Mouse (Mus musculus) neural tube, embryonic 11.5 days (tissue): ENCODE results near the gene Gm11549. TPM values are rescaled to one million over a fixed set of nuclear protein-coding genes. Genes with fewer than 3 reads are reported as not detected.

Experiments
- ATAC-seq: fragments of 200-750 bp; cut with Nextera tagmentation; 2 replicates; pipeline ENCODE4 v1.8.0; 2017; ENCODE audit warnings: moderate number of reproducible peaks, mild to moderate bottlenecking, moderate TSS enrichment, moderate library complexity; ENCODE audit not compliant: insufficient read depth, low FRiP score, low TSS enrichment
- DNase-seq: peaks from one replicate; pipeline ENCODE4 v3.0.0-alpha.2; 2015; ENCODE audit warnings: low spot score
- H3K27ac ChIP-seq: fragments of 300-500 bp; sonication (generic); 2 replicates; pipeline ENCODE4 v1.5.1; 2014; ENCODE audit warnings: low read depth, mild to moderate bottlenecking, low read length
- H3K27me3 ChIP-seq: fragments of 300-500 bp; sonication (generic); 2 replicates; pipeline ENCODE4 v1.6.1; 2014; ENCODE audit warnings: mild to moderate bottlenecking, low read length, mixed read lengths; ENCODE audit not compliant: control insufficient read depth, insufficient read depth
- H3K36me3 ChIP-seq: fragments of 300-500 bp; sonication (generic); 2 replicates; pipeline ENCODE4 v1.6.1; 2014; ENCODE audit warnings: mild to moderate bottlenecking, low read length, moderate library complexity, mixed read lengths; ENCODE audit not compliant: control insufficient read depth, insufficient read depth
- H3K4me1 ChIP-seq: fragments of 300-500 bp; sonication (generic); 2 replicates; pipeline ENCODE4 v1.6.1; 2014; ENCODE audit warnings: low read length, mixed read lengths; ENCODE audit not compliant: control insufficient read depth, insufficient read depth
- H3K4me2 ChIP-seq: fragments of 300-500 bp; sonication (generic); 2 replicates; pipeline ENCODE4 v1.6.1; 2014; ENCODE audit warnings: low read depth, mild to moderate bottlenecking, moderate library complexity
- H3K4me3 ChIP-seq: fragments of 300-500 bp; sonication (generic); 2 replicates; pipeline ENCODE4 v1.5.1; 2014; ENCODE audit warnings: low read depth, low read length
- H3K9ac ChIP-seq: fragments of 300-500 bp; sonication (generic); 2 replicates; pipeline ENCODE4 v1.6.1; 2014; ENCODE audit warnings: mild to moderate bottlenecking, low read length
- H3K9me3 ChIP-seq: fragments of 300-500 bp; sonication (generic); 2 replicates; pipeline ENCODE4 v1.6.1; 2016; ENCODE audit warnings: low read length; ENCODE audit not compliant: control insufficient read depth
- WGBS: fragments of 180-500 bp; shearing (Covaris S2); extraction: QIAGEN DNeasy Blood & Tissue Kit; methylation state at CpG from one replicate; pipeline ENCODE4 v1.1.7; 2014; 5-methylcytosine and 5-hydroxymethylcytosine counted together
- polyA plus RNA-seq: library from polyadenylated mRNA; unstranded; fragments of >200 nt; fragmentation: Nextera tagmentation; extraction: Ambion mirVana; gene quantifications from 2 replicates; pipeline ENCODE4 v1.2.1, GENCODE M21; 2014

Gm11549 gene
- polyA plus RNA-seq, 1 experiment from 2014 or later = 0.16 TPM

GRCm38 (mm10) chr3:36530781-36531180, 9.2 kb upstream of the Gm11549 start:
- ATAC-seq (no peak), DNase-seq (no peak)
- Histone ChIP-seq H3K36me3 (no peaks in the 10 kb centered on the region), H3K27me3 (peaks cover 2% of the 10 kb centered on the region; the same call in 1 of the 2 replicates), H3K4me2 (no peak overlapping the region), H3K9me3 (no peaks in the 10 kb centered on the region), H3K9ac (no peak overlapping the region), H3K4me1 (no peaks in the 10 kb centered on the region), H3K4me3 (no peak overlapping the region), H3K27ac (no peak overlapping the region)
- 76% methylated on average over 5 of the region's 5 CpGs for WGBS

GRCm38 (mm10) chr3:36530345-36530744, 8.7 kb upstream of the Gm11549 start:
- Histone ChIP-seq H3K4me1 (no peaks in the 10 kb centered on the region), H3K9ac (no peak overlapping the region), H3K27me3 (peaks cover 2% of the 10 kb centered on the region; the same call in 1 of the 2 replicates), H3K27ac (no peak overlapping the region), H3K4me2 (no peak overlapping the region), H3K4me3 (no peak overlapping the region), H3K36me3 (no peaks in the 10 kb centered on the region), H3K9me3 (no peaks in the 10 kb centered on the region)
- DNase-seq (no peak), ATAC-seq (no peak)
- 86% methylated on average over 6 of the region's 6 CpGs for WGBS

- no peak for DNase-seq
- Histone ChIP-seq H3K4me2 (no peak overlapping the region), H3K9me3 (no peaks in the 10 kb centered on the region), H3K9ac (no peak overlapping the region), H3K27me3 (peaks cover 23% of the 10 kb centered on the region), H3K27ac (no peak overlapping the region), H3K4me3 (no peak overlapping the region), H3K36me3 (no peaks in the 10 kb centered on the region), H3K4me1 (no peaks in the 10 kb centered on the region)
- 91% methylated on average over 3 of the region's 3 CpGs for WGBS
- no peak for ATAC-seq
Observed at GRCm38 (mm10) chr3:36524466-36524865, 2.9 kb upstream of the Gm11549 start.

GRCm38 (mm10) chr3:36522137-36522536, 524 bp upstream of the Gm11549 start:
- DNase-seq = no peak
- H3K27ac ChIP-seq = no peak overlapping the region
- 6% methylated on average over 4 of the region's 4 CpGs for WGBS
- no peak overlapping the region for H3K4me3 ChIP-seq
- H3K27me3 ChIP-seq = peaks cover 23% of the 10 kb centered on the region
- H3K9ac ChIP-seq = no peak overlapping the region
- no peaks in the 10 kb centered on the region for H3K36me3 ChIP-seq
- H3K4me1 ChIP-seq = no peaks in the 10 kb centered on the region
- ATAC-seq = no peak
- no peaks in the 10 kb centered on the region for H3K9me3 ChIP-seq
- H3K4me2 ChIP-seq = peak overlapping the region; percentile 82

- no peak overlapping the region for H3K27ac ChIP-seq
- no peaks in the 10 kb centered on the region for H3K4me1 ChIP-seq
- peaks cover 12% of the 10 kb centered on the region for H3K27me3 ChIP-seq
- H3K9ac ChIP-seq = no peak overlapping the region
- ATAC-seq (no peak), DNase-seq (no peak)
- no peaks in the 10 kb centered on the region for H3K36me3 ChIP-seq
- no peaks in the 10 kb centered on the region for H3K9me3 ChIP-seq
- 86% methylated on average over 9 of the region's 9 CpGs for WGBS
- H3K4me3 ChIP-seq = no peak overlapping the region
- no peak overlapping the region for H3K4me2 ChIP-seq
Observed at GRCm38 (mm10) chr3:36516196-36516595, 5.4 kb downstream of the Gm11549 start.

- ATAC-seq (no peak), DNase-seq (no peak)
- H3K27me3 ChIP-seq = no peaks in the 10 kb centered on the region
- no peak overlapping the region for H3K9ac ChIP-seq
- H3K4me1 ChIP-seq = no peaks in the 10 kb centered on the region
- no peaks in the 10 kb centered on the region for H3K36me3 ChIP-seq
- no peak overlapping the region for H3K27ac ChIP-seq
- no peaks in the 10 kb centered on the region for H3K9me3 ChIP-seq
- 91% methylated on average over 6 of the region's 6 CpGs for WGBS
- no peak overlapping the region for H3K4me3 ChIP-seq
- H3K4me2 ChIP-seq = no peak overlapping the region
Observed at GRCm38 (mm10) chr3:36511491-36511890, 10.1 kb downstream of the Gm11549 start.

- no peak for DNase-seq
Observed at GRCm38 (mm10) chr3:36505809-36506735, 15.5 kb downstream of the Gm11549 start.

GRCm38 (mm10) chr3:36505306-36505705, 16.3 kb downstream of the Gm11549 start:
- H3K27ac ChIP-seq = no peak overlapping the region
- ATAC-seq (no peak), DNase-seq (no peak)
- H3K4me3 ChIP-seq = no peak overlapping the region
- H3K9ac ChIP-seq = no peak overlapping the region
- no peaks in the 10 kb centered on the region for H3K4me1 ChIP-seq
- no peak overlapping the region for H3K4me2 ChIP-seq
- H3K36me3 ChIP-seq = no peaks in the 10 kb centered on the region
- H3K9me3 ChIP-seq = no peaks in the 10 kb centered on the region
- 84% methylated on average over 8 of the region's 8 CpGs for WGBS
- no peaks in the 10 kb centered on the region for H3K27me3 ChIP-seq

More at GRCm38 (mm10) chr3:36505809-36506735, 15.5 kb downstream of the Gm11549 start:
- Histone ChIP-seq H3K9me3 (no peaks in the 10 kb centered on the region), H3K9ac (no peak overlapping the region), H3K27ac (no peak overlapping the region), H3K27me3 (no peaks in the 10 kb centered on the region), H3K4me1 (no peaks in the 10 kb centered on the region), H3K4me2 (no peak overlapping the region), H3K36me3 (no peaks in the 10 kb centered on the region), H3K4me3 (no peak overlapping the region)
- 69% methylated on average over 10 of the region's 10 CpGs for WGBS
- ATAC-seq = no peak

GRCm38 (mm10) chr3:36501546-36501945, 20.1 kb downstream of the Gm11549 start:
- DNase-seq (no peak), ATAC-seq (no peak)
- no peaks in the 10 kb centered on the region for H3K9me3 ChIP-seq
- no peak overlapping the region for H3K4me2 ChIP-seq
- H3K9ac ChIP-seq = no peak overlapping the region
- H3K4me3 ChIP-seq = no peak overlapping the region
- WGBS = 76% methylated on average over 7 of the region's 7 CpGs
- H3K27ac ChIP-seq = no peak overlapping the region
- H3K27me3 ChIP-seq = no peaks in the 10 kb centered on the region
- H3K4me1 ChIP-seq = no peaks in the 10 kb centered on the region
- H3K36me3 ChIP-seq = no peaks in the 10 kb centered on the region
